Mouse (Mus musculus): ENCODE measurements around the gene Tjp1.

DNA sequence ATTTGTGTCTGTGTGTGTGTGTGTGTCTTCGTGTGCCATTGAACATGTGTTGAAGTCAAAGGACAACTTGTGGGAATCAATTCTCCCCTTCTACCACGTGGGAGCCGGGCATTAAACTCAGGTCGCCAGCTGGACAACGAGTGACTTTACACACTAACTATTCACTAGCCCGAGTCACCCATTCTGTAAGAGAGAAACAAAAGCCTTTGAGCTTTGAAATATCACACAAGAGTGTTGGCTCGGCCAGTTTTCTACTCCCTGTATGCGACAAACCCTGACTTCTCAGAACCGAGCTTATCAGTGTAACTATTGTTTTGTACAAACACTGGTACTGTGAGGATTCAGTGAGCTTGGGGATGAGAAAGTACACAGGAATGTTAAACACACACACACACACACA lies 134.6 kb downstream of the Tjp1 start:
- TF ChIP-seq ZNF384 (IDR thresholded peaks at IDR 0.05; ENCODE audit: low read depth, low read length), result no peak
- no peak for TF ChIP-seq MAFK (IDR thresholded peaks at IDR 0.05; ENCODE audit: insufficient read depth, low read depth, low read length)

Measured in ES-E14 (cell line).